Mouse (Mus musculus): ENCODE results near the gene Jmjd1c.

GRCm38 (mm10) chr10:67057696-67058095 lies 38.2 kb upstream of the Jmjd1c start:
- TF ChIP-seq CTCF (IDR thresholded peaks at IDR 0.05; ENCODE audit: borderline replicate concordance, insufficient read depth, low read depth, low read length) = no peak
- no peak for TF ChIP-seq POLR2A (IDR thresholded peaks at IDR 0.05; ENCODE audit: borderline replicate concordance, insufficient read depth, low read length)

Measured in cerebellum, adult 2 months (tissue).